Mouse (Mus musculus) inflammation-experienced regulatory T-cells, adult 6 months (primary cell): Measurements from ENCODE around the gene Dnajc24. TPM values are rescaled to one million over a fixed set of nuclear protein-coding genes. Genes with fewer than 3 reads are reported as not detected.
A peak's percentile ranks its signal among the peaks of the same experiment; 100 is the strongest.

Source experiments
- ATAC-seq: one replicate; pipeline ENCODE4 v1.8.0; 2017
- polyA plus RNA-seq, 3 experiments: library from polyadenylated mRNA; unstranded; fragments of 100-300 nt; shearing (Covaris generic); gene quantifications; one replicate each; pipeline ENCODE4 v1.2.1; 2017

Gene Dnajc24
- polyA plus RNA-seq, result 10 to 100 TPM; 32.9 to 39.3 (median 37.0) TPM

GRCm38 (mm10) chr2:106002835-106003739, at the start of gene Dnajc24:
Gene Dnajc24 (minus strand): TSS chr2:106003549.
- ATAC-seq, result peak; percentile 97

GRCm38 (mm10) chr2:106046686-106047085, 43.3 kb upstream of the Dnajc24 start:
- ATAC-seq, result no peak

GRCm38 (mm10) chr2:106042495-106042894, 39.1 kb upstream of the Dnajc24 start:
- ATAC-seq, result no peak

GRCm38 (mm10) chr2:106041961-106042360, 38.6 kb upstream of the Dnajc24 start:
- no peak for ATAC-seq

- ATAC-seq, result no peak
These were observed 34.9 kb upstream of the Dnajc24 start for GRCm38 (mm10) chr2:106038286-106038685.

GRCm38 (mm10) chr2:106024895-106025294, 21.5 kb upstream of the Dnajc24 start:
- ATAC-seq, result no peak

GRCm38 (mm10) chr2:106008415-106008814, 5.1 kb upstream of the Dnajc24 start:
- ATAC-seq, result no peak

GRCm38 (mm10) chr2:105987999-105988398, 15.3 kb downstream of the Dnajc24 start:
- no peak for ATAC-seq

- ATAC-seq, result no peak
These were observed 16.2 kb downstream of the Dnajc24 start for GRCm38 (mm10) chr2:105987131-105987530.

GRCm38 (mm10) chr2:105985206-105985605, 18.1 kb downstream of the Dnajc24 start:
- ATAC-seq, result no peak

GRCm38 (mm10) chr2:105978065-105978464, 25.3 kb downstream of the Dnajc24 start:
- no peak for ATAC-seq

- ATAC-seq, result no peak
These were observed 29.4 kb downstream of the Dnajc24 start for GRCm38 (mm10) chr2:105973941-105974340.

GRCm38 (mm10) chr2:105963447-105963846, 39.9 kb downstream of the Dnajc24 start:
- ATAC-seq, result no peak

GRCm38 (mm10) chr2:105953862-105954261, 49.5 kb downstream of the Dnajc24 start:
- ATAC-seq, result no peak

GRCm38 (mm10) chr2:105951350-105951940, 51.9 kb downstream of the Dnajc24 start:
- no peak for ATAC-seq

GRCm38 (mm10) chr2:105950131-105950530, 53.2 kb downstream of the Dnajc24 start:
- no peak for ATAC-seq

GRCm38 (mm10) chr2:105917623-105918346, 85.6 kb downstream of the Dnajc24 start:
- ATAC-seq, result no peak

Other genes starting within 250 kb of the Dnajc24 start
- gene Elp4, start 99.0 kb downstream of the Dnajc24 start, polyA plus RNA-seq, result 10 to 100 TPM in 2 of 3 experiments, 1 to 10 TPM in 1; 8.8 to 16.9 (median 13.6) TPM
- 10 to 100 TPM; 49.6 to 59.0 (median 58.7) TPM for gene Immp1l, start 98.9 kb downstream of the Dnajc24 start, polyA plus RNA-seq